Mouse (Mus musculus) liver, embryonic 14.5 days (tissue): Measurements from ENCODE around the gene Chst15.

Source experiments
- CTCF ChIP-seq: IDR thresholded peaks from 2 replicates; pipeline ENCODE4 v1.5.1; 2016; ENCODE audit warnings: antibody characterized with exemption, low read depth, control low read depth
- EP300 ChIP-seq: IDR thresholded peaks from 2 replicates; pipeline ENCODE4 v1.6.1; 2016; ENCODE audit warnings: antibody characterized with exemption, low read depth

DNA sequence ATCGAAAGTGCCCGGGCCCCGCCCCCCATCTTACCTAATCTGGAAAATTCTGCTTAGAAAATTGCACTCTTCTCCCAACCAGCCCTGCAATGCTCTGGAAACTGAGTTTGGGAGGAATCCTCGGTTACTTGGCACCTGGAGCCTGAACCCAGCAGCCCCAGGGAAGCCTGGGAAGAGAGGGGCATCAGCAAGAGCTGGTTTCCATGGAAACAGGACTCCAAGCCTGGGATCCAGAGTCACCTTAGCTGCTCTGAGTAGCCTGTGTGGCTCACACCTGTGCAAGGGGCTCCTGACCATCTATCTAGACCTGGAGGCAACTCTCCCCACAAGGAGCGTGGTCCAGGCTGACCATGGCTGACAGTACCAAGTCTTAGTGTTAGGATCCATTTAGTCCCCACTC is 106.4 kb downstream of the Chst15 start:
- no peak for TF ChIP-seq CTCF
- TF ChIP-seq EP300, result no peak
